Comparison of ENCODE assay signal across 18 mouse cellular contexts in the genomic region with DNA sequence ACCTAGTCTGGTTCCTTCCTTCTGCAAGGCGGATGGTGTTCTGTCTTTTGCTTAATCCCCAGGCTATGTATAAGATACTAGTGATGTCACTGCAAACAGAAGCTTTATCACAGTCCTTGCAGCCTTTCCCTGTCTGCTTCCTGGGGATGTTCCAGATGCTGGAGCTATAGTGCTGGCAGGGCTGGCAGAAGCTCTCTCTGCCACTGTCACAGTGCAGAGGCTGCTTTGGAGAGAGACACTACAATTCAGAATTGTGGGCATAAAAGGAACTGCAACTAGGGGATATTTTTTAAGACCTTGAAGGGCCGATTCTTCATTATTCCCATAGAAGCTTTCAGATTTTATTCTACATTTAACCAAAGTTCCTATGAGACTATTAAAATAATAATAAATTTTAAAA.
DNase-seq lines count a peak whose midpoint lies in the region; ATAC-seq and TF ChIP-seq lines count a peak whose summit lies in the region.
"Had no signal": no experiment of that assay in that cellular context is flagged by ENCODE, and none has a peak within 500 bp of the region (broad histone marks: within the 10 kb centered on the region; RNA-seq: fewer than 3 reads in every experiment).

No protein-coding gene starts in this region.

- H3K4me1 ChIP-seq in hindbrain, postnatal 0 days (ENCODE audit: insufficient read depth, low read length): no peaks in the 10 kb centered on the region
- no peaks in the 10 kb centered on the region for H3K4me1 ChIP-seq in hindbrain, embryonic 11.5 days (replicated peaks; ENCODE audit: control insufficient read depth, insufficient read depth, low read length)
- no peaks in the 10 kb centered on the region; the same call in 1 of the 2 replicates for H3K4me1 ChIP-seq in limb, embryonic 11.5 days (ENCODE audit: control insufficient read depth, insufficient read depth, low read length)
- H3K4me1 ChIP-seq in limb, embryonic 10.5 days: peaks cover 13% of the 10 kb centered on the region
- H3K4me1 ChIP-seq: forebrain, embryonic 15.5 days; hindbrain, embryonic 13.5 days; liver, embryonic 13.5 days had no signal

- H3K4me2 ChIP-seq in hindbrain, postnatal 0 days (ENCODE audit: low read depth, low read length): no peak overlapping the region
- no peak overlapping the region for H3K4me2 ChIP-seq in hindbrain, embryonic 11.5 days (replicated peaks; ENCODE audit: low read depth, low read length)
- H3K4me2 ChIP-seq in limb, embryonic 11.5 days (ENCODE audit: low read depth, severe bottlenecking): no peak overlapping the region
- H3K4me2 ChIP-seq: embryonic facial prominence, embryonic 13.5 days; forebrain, embryonic 15.5 days; heart, embryonic 11.5 days; hindbrain, embryonic 13.5 days; kidney, embryonic 15.5 days; limb, embryonic 13.5 days; liver, embryonic 13.5 days; lung, embryonic 15.5 days had no signal

- peak; percentile 49 for DNase-seq in hindbrain, postnatal 0 days (ENCODE audit: low spot score)
- no peak for DNase-seq in hindbrain, embryonic 11.5 days (ENCODE audit: low spot score)
- peak; percentile 7 for DNase-seq in limb, embryonic 11.5 days (ENCODE audit: low spot score)
- DNase-seq in limb, embryonic 10.5 days (ENCODE audit: low spot score): no peak
- DNase-seq in 3T3-L1 (ENCODE audit: low read depth, low spot score): peak; percentile 1
- DNase-seq in thymus, postnatal 4 days: no peak
- DNase-seq: adrenal gland, adult 8-10 months; heart, postnatal 10 days; liver, embryonic 13.5 days; thymus, adult 18-20 months had no signal

- no peak overlapping the region for H3K4me3 ChIP-seq in hindbrain, postnatal 0 days (ENCODE audit: low read length)
- no peak overlapping the region for H3K4me3 ChIP-seq in hindbrain, embryonic 11.5 days (ENCODE audit: low read depth, low read length)
- H3K4me3 ChIP-seq in limb, embryonic 11.5 days (ENCODE audit: low read depth, low read length): no peak overlapping the region
- H3K4me3 ChIP-seq in limb, embryonic 10.5 days: no peak overlapping the region
- H3K4me3 ChIP-seq: embryonic facial prominence, embryonic 13.5 days; forebrain, embryonic 15.5 days; hindbrain, embryonic 13.5 days; kidney, embryonic 15.5 days; limb, embryonic 13.5 days; liver, embryonic 13.5 days; lung, embryonic 15.5 days had no signal

- no peak overlapping the region for H3K9ac ChIP-seq in hindbrain, postnatal 0 days (replicated peaks; ENCODE audit: low read length)
- H3K9ac ChIP-seq in hindbrain, embryonic 11.5 days (ENCODE audit: low read depth, low read length): no peak overlapping the region
- no peak overlapping the region for H3K9ac ChIP-seq in limb, embryonic 11.5 days (ENCODE audit: low read length)
- H3K9ac ChIP-seq: embryonic facial prominence, embryonic 13.5 days; forebrain, embryonic 15.5 days; hindbrain, embryonic 13.5 days; kidney, embryonic 15.5 days; limb, embryonic 13.5 days; liver, embryonic 13.5 days; lung, embryonic 15.5 days had no signal

- ATAC-seq in hindbrain, postnatal 0 days: 0 out of 2 replicates have a peak, but pooled peaks have one; percentile 61
- ATAC-seq in hindbrain, embryonic 11.5 days (ENCODE audit: low FRiP score): no peak
- ATAC-seq in limb, embryonic 11.5 days (ENCODE audit: insufficient number of reproducible peaks, low FRiP score, low TSS enrichment, low read depth): no peak
- ATAC-seq in granulocyte monocyte progenitor cell, adult 5-6 weeks (replicated peaks; ENCODE audit: poor library complexity, severe bottlenecking): 0 out of 2 replicates have a peak, but pooled peaks have one; percentile 21
- ATAC-seq: forebrain, embryonic 15.5 days had no signal

- no peaks in the 10 kb centered on the region for H3K9me3 ChIP-seq in hindbrain, postnatal 0 days (ENCODE audit: low read length)
- H3K9me3 ChIP-seq in hindbrain, embryonic 11.5 days (ENCODE audit: control insufficient read depth, low read length): no peaks in the 10 kb centered on the region
- no peaks in the 10 kb centered on the region for H3K9me3 ChIP-seq in limb, embryonic 11.5 days (ENCODE audit: control insufficient read depth, low read length)
- no peaks in the 10 kb centered on the region for H3K9me3 ChIP-seq in limb, embryonic 10.5 days (replicated peaks)
- H3K9me3 ChIP-seq: embryonic facial prominence, embryonic 13.5 days; forebrain, embryonic 15.5 days; hindbrain, embryonic 13.5 days; kidney, embryonic 15.5 days; limb, embryonic 13.5 days; liver, embryonic 13.5 days; lung, embryonic 15.5 days had no signal

- peak; percentile 49 for TF ChIP-seq CTCF in hindbrain, postnatal 0 days (IDR thresholded peaks at IDR 0.05; ENCODE audit: low read depth)

- 80% methylated on average over 2 of the region's 2 CpGs for WGBS in hindbrain, postnatal 0 days
- WGBS in hindbrain, embryonic 11.5 days: 81% methylated on average over 2 of the region's 2 CpGs
- 87% methylated on average over 2 of the region's 2 CpGs for WGBS in limb, embryonic 11.5 days
- WGBS in limb, embryonic 10.5 days: 88% methylated on average over 2 of the region's 2 CpGs

- H3K27me3 ChIP-seq in hindbrain, postnatal 0 days (ENCODE audit: insufficient read depth, low read length): no peaks in the 10 kb centered on the region
- no peaks in the 10 kb centered on the region for H3K27me3 ChIP-seq in hindbrain, embryonic 11.5 days (ENCODE audit: control insufficient read depth, insufficient read depth, low read length)
- H3K27me3 ChIP-seq in limb, embryonic 11.5 days (ENCODE audit: control insufficient read depth, insufficient read depth, low read length): no peaks in the 10 kb centered on the region
- no peaks in the 10 kb centered on the region for H3K27me3 ChIP-seq in limb, embryonic 10.5 days (ENCODE audit: low read depth, poor library complexity, severe bottlenecking)
- H3K27me3 ChIP-seq: embryonic facial prominence, embryonic 13.5 days; forebrain, embryonic 15.5 days; hindbrain, embryonic 13.5 days; kidney, embryonic 15.5 days; limb, embryonic 13.5 days; liver, embryonic 13.5 days; lung, embryonic 15.5 days had no signal

- H3K27ac ChIP-seq in hindbrain, postnatal 0 days: no peak overlapping the region
- no peak overlapping the region for H3K27ac ChIP-seq in hindbrain, embryonic 11.5 days (ENCODE audit: low read depth, low read length)
- no peak overlapping the region for H3K27ac ChIP-seq in limb, embryonic 11.5 days (replicated peaks; ENCODE audit: low read depth, low read length)
- H3K27ac ChIP-seq in limb, embryonic 10.5 days: no peak overlapping the region
- H3K27ac ChIP-seq: embryonic facial prominence, embryonic 13.5 days; forebrain, embryonic 15.5 days; hindbrain, embryonic 13.5 days; kidney, embryonic 15.5 days; limb, embryonic 13.5 days; liver, embryonic 13.5 days; lung, embryonic 15.5 days had no signal

- no peaks in the 10 kb centered on the region for H3K36me3 ChIP-seq in hindbrain, postnatal 0 days (ENCODE audit: insufficient read depth, low read length)
- no peaks in the 10 kb centered on the region for H3K36me3 ChIP-seq in hindbrain, embryonic 11.5 days (ENCODE audit: control insufficient read depth, insufficient read depth, low read length)
- H3K36me3 ChIP-seq in limb, embryonic 11.5 days (ENCODE audit: control insufficient read depth, insufficient read depth, low read length): no peaks in the 10 kb centered on the region
- no peaks in the 10 kb centered on the region for H3K36me3 ChIP-seq in limb, embryonic 10.5 days
- H3K36me3 ChIP-seq: embryonic facial prominence, embryonic 13.5 days; forebrain, embryonic 15.5 days; hindbrain, embryonic 13.5 days; kidney, embryonic 15.5 days; limb, embryonic 13.5 days; liver, embryonic 13.5 days; lung, embryonic 15.5 days had no signal

Comparison
In these comparisons a context has a peak if more than half of its experiments do, and no peak if none do; other contexts are left out.
1. ATAC-seq: peak in hindbrain, postnatal 0 days (single experiment) and granulocyte monocyte progenitor cell, adult 5-6 weeks (single experiment); none in hindbrain, embryonic 11.5 days (single experiment) and limb, embryonic 11.5 days (single experiment).
2. DNase-seq: peak in hindbrain, postnatal 0 days (single experiment), limb, embryonic 11.5 days (single experiment) and 3T3-L1 (single experiment); none in hindbrain, embryonic 11.5 days (single experiment), limb, embryonic 10.5 days (single experiment) and thymus, postnatal 4 days (single experiment).